Mouse (Mus musculus): Measurements from ENCODE around the gene Sipa1. TPM values are rescaled to one million over a fixed set of nuclear protein-coding genes. Genes with fewer than 3 reads are reported as not detected.
A peak's percentile ranks its signal among the peaks of the same experiment; 100 is the strongest.
"Not testable (repeated sequence)": the region's sequence is repeated elsewhere in the genome, so short reads cannot be mapped to it uniquely, and the experiment has no call there.

Gene Sipa1
- total and polyA plus RNA-seq, 2 experiments from 2014 or later, result 18.8 to 25.6 TPM

- Histone ChIP-seq H3K4me3 (ENCODE audit: low read length) (0 out of 2 replicates have a peak overlapping the region, but pooled peaks have one; percentile 89), H3K9ac (replicated peaks; ENCODE audit: low read length) (peak overlapping the region; percentile 49), H3K27me3 (ENCODE audit: insufficient read depth, low read length) (no peaks in the 10 kb centered on the region), H3K9me3 (ENCODE audit: low read length) (no peaks in the 10 kb centered on the region), H3K27ac (peak overlapping the region; percentile 56), H3K4me2 (ENCODE audit: low read depth, low read length) (peak overlapping the region; percentile 100), H3K36me3 (ENCODE audit: insufficient read depth, low read length) (peaks cover 5% of the 10 kb centered on the region; the same call in 1 of the 2 replicates), H3K4me1 (ENCODE audit: insufficient read depth, low read length) (peaks cover 31% of the 10 kb centered on the region)
- no peak for DNase-seq (ENCODE audit: low spot score)
- no peak for ATAC-seq
- TF ChIP-seq CTCF (IDR thresholded peaks at IDR 0.05; ENCODE audit: low read depth), result no peak
- 82% methylated on average over 5 of the region's 5 CpGs for WGBS
Observed at GRCm38 (mm10) chr19:5691601-5692000, 28.1 kb upstream of the Sipa1 start.

- Histone ChIP-seq H3K9ac (replicated peaks; ENCODE audit: low read length) (peak overlapping the region; percentile 83), H3K4me3 (ENCODE audit: low read length) (peak overlapping the region; percentile 89), H3K27me3 (ENCODE audit: insufficient read depth, low read length) (no peaks in the 10 kb centered on the region), H3K27ac (peak overlapping the region; percentile 82; the same call in 1 of the 2 replicates), H3K4me1 (ENCODE audit: insufficient read depth, low read length) (peaks cover 28% of the 10 kb centered on the region), H3K9me3 (ENCODE audit: low read length) (no peaks in the 10 kb centered on the region), H3K36me3 (ENCODE audit: insufficient read depth, low read length) (peaks cover 13% of the 10 kb centered on the region), H3K4me2 (ENCODE audit: low read depth, low read length) (peak overlapping the region; percentile 100)
- TF ChIP-seq CTCF (IDR thresholded peaks at IDR 0.05; ENCODE audit: low read depth), result no peak
- no peak for DNase-seq (ENCODE audit: low spot score)
- no peak for ATAC-seq
- 73% methylated on average over 15 of the region's 15 CpGs for WGBS
Observed at GRCm38 (mm10) chr19:5690343-5690735, 26.8 kb upstream of the Sipa1 start.

DNA sequence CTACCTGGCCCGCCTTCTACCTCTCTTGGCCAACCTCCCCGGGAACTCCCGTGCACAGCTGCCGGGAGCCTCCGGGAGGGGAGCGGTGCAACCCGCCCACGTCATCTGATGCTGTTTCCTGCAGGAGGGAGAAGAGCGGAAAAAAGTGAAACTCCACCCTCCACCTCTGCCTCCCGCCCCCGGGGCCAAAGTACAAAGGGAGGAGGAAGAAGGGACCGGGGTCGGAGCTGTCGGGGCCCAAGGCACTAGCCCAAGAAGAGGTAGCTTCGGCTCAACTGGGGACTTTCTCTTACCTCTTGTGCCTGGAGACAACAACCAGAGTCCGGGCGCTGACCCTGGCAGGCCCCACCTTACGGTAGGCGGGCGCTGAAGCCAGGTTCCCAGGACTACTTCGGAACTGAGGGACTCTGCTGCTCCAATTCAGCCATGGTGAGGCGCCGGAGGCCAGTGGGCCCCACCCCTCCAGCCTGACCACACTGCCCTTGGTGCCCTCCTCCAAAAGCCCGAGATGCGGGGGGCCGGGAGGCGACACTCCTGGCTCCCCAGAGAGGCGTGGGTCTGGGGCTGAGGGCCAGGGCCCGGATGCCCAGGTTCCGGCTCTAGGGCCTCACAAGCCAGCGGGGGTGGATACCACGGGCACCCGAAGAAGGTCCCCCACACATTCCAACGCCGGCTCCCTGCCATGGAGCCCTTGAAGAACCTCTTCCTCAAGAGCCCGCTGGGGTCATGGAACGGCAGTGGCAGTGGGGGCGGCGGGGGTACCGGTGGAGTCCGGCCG, 26.2 kb upstream of the Sipa1 start:
- DNase-seq (ENCODE audit: low spot score) (peak; percentile 80), ATAC-seq (peak; percentile 16; the same call in 1 of the 2 replicates)
- Histone ChIP-seq H3K9ac (replicated peaks; ENCODE audit: low read length) (peak overlapping the region; percentile 83), H3K4me3 (ENCODE audit: low read length) (peak overlapping the region; percentile 89), H3K27me3 (ENCODE audit: insufficient read depth, low read length) (no peaks in the 10 kb centered on the region), H3K27ac (peak overlapping the region; percentile 82), H3K4me2 (ENCODE audit: low read depth, low read length) (peak overlapping the region; percentile 100), H3K36me3 (ENCODE audit: insufficient read depth, low read length) (peaks cover 14% of the 10 kb centered on the region), H3K4me1 (ENCODE audit: insufficient read depth, low read length) (peaks cover 28% of the 10 kb centered on the region), H3K9me3 (ENCODE audit: low read length) (no peaks in the 10 kb centered on the region)
- no peak for TF ChIP-seq CTCF (IDR thresholded peaks at IDR 0.05; ENCODE audit: low read depth)
- 10% methylated on average over 42 of the region's 42 CpGs for WGBS

GRCm38 (mm10) chr19:5689088-5689428, 25.6 kb upstream of the Sipa1 start:
- peaks cover 28% of the 10 kb centered on the region for H3K4me1 ChIP-seq (ENCODE audit: insufficient read depth, low read length)

GRCm38 (mm10) chr19:5688200-5689087, 24.9 kb upstream of the Sipa1 start, which contains the start of the genes Map3k11 and Pcnx3:
TSS of gene Map3k11 (plus strand) at chr19:5688742.
TSS of gene Pcnx3 (minus strand) at chr19:5688908.
- under 1% methylated on average over 69 of the region's 69 CpGs for WGBS
- H3K9me3 ChIP-seq (ENCODE audit: low read length), result no peaks in the 10 kb centered on the region
- peaks cover 28% of the 10 kb centered on the region for H3K4me1 ChIP-seq (ENCODE audit: insufficient read depth, low read length)
- ATAC-seq (peak; percentile 96), DNase-seq (ENCODE audit: low spot score) (peak; percentile 99)
- no peaks in the 10 kb centered on the region for H3K27me3 ChIP-seq (ENCODE audit: insufficient read depth, low read length)
- peaks cover 26% of the 10 kb centered on the region for H3K36me3 ChIP-seq (ENCODE audit: insufficient read depth, low read length)
- H3K4me3 ChIP-seq (ENCODE audit: low read length), result peak within 1 kb of the TSS; percentile 89
- H3K9ac ChIP-seq (replicated peaks; ENCODE audit: low read length), result peak within 1 kb of the TSS; percentile 83
- peak within 1 kb of the TSS; percentile 100 for H3K4me2 ChIP-seq (ENCODE audit: low read depth, low read length)
- H3K27ac ChIP-seq, result peak within 1 kb of the TSS; percentile 82
- TF ChIP-seq CTCF (IDR thresholded peaks at IDR 0.05; ENCODE audit: low read depth), result peak; percentile 50

More at GRCm38 (mm10) chr19:5689088-5689428, 25.6 kb upstream of the Sipa1 start:
- H3K4me2 ChIP-seq (ENCODE audit: low read depth, low read length), result peak overlapping the region; percentile 100
- DNase-seq (ENCODE audit: low spot score) (no peak), ATAC-seq (no peak)
- peak overlapping the region; percentile 82 for H3K27ac ChIP-seq
- peak overlapping the region; percentile 89 for H3K4me3 ChIP-seq (ENCODE audit: low read length)
- WGBS, result under 1% methylated on average over 7 of the region's 7 CpGs
- H3K9me3 ChIP-seq (ENCODE audit: low read length), result no peaks in the 10 kb centered on the region
- H3K27me3 ChIP-seq (ENCODE audit: insufficient read depth, low read length), result no peaks in the 10 kb centered on the region
- H3K36me3 ChIP-seq (ENCODE audit: insufficient read depth, low read length), result peaks cover 21% of the 10 kb centered on the region
- no peak for TF ChIP-seq CTCF (IDR thresholded peaks at IDR 0.05; ENCODE audit: low read depth)
- H3K9ac ChIP-seq (replicated peaks; ENCODE audit: low read length), result peak overlapping the region; percentile 83

GRCm38 (mm10) chr19:5687738-5688137, 24.2 kb upstream of the Sipa1 start:
- H3K27me3 ChIP-seq (ENCODE audit: insufficient read depth, low read length), result no peaks in the 10 kb centered on the region
- DNase-seq (ENCODE audit: low spot score) (no peak), ATAC-seq (no peak)
- TF ChIP-seq CTCF (IDR thresholded peaks at IDR 0.05; ENCODE audit: low read depth), result no peak
- H3K27ac ChIP-seq, result peak overlapping the region; percentile 82; the same call in 1 of the 2 replicates
- H3K4me3 ChIP-seq (ENCODE audit: low read length), result peak overlapping the region; percentile 89
- H3K9me3 ChIP-seq (ENCODE audit: low read length), result no peaks in the 10 kb centered on the region
- 21% methylated on average over 9 of the region's 9 CpGs for WGBS
- H3K4me1 ChIP-seq (ENCODE audit: insufficient read depth, low read length), result peaks cover 28% of the 10 kb centered on the region
- H3K9ac ChIP-seq (replicated peaks; ENCODE audit: low read length), result peak overlapping the region; percentile 83
- peaks cover 33% of the 10 kb centered on the region for H3K36me3 ChIP-seq (ENCODE audit: insufficient read depth, low read length)
- H3K4me2 ChIP-seq (ENCODE audit: low read depth, low read length), result peak overlapping the region; percentile 100

GRCm38 (mm10) chr19:5686954-5687353, 23.4 kb upstream of the Sipa1 start:
- not testable (repeated sequence) for H3K27ac ChIP-seq; H3K4me3 ChIP-seq (ENCODE audit: low read length); H3K9ac ChIP-seq (replicated peaks; ENCODE audit: low read length); H3K4me2 ChIP-seq (ENCODE audit: low read depth, low read length); DNase-seq (ENCODE audit: low spot score); ATAC-seq; H3K9me3 ChIP-seq (ENCODE audit: low read length); H3K27me3 ChIP-seq (ENCODE audit: insufficient read depth, low read length)
- WGBS, result 94% methylated on average over 12 of the region's 12 CpGs
- Histone ChIP-seq H3K36me3 (ENCODE audit: insufficient read depth, low read length) (peaks cover 41% of the 10 kb centered on the region), H3K4me1 (ENCODE audit: insufficient read depth, low read length) (peaks cover 28% of the 10 kb centered on the region)

Measured in hindbrain, postnatal 0 days (tissue).